Mouse (Mus musculus) activated CD4-positive, CD25-positive, alpha-beta regulatory T cell, adult 4 months (primary cell): ENCODE data around the gene Fadd. TPM values are rescaled to one million over a fixed set of nuclear protein-coding genes. Genes with fewer than 3 reads are reported as not detected.

ENCODE experiments used
- ATAC-seq: one replicate; pipeline ENCODE4 v1.8.0; 2017
- polyA plus RNA-seq, 2 experiments: library from polyadenylated mRNA; unstranded; fragments of 100-300 nt; shearing (Covaris generic); gene quantifications; one replicate each; pipeline ENCODE4 v1.2.1; 2017

The Fadd gene
- polyA plus RNA-seq: 1 to 10 TPM; 6.2 to 6.6 TPM

- peak; percentile 85 for ATAC-seq
Measured at GRCm38 (mm10) chr7:144582284-144582980, at the start of gene Fadd. Gene Fadd (minus strand): TSS chr7:144582463.

- no peak for ATAC-seq
Measured at GRCm38 (mm10) chr7:144630622-144631021, 48.4 kb upstream of the Fadd start.

DNA sequence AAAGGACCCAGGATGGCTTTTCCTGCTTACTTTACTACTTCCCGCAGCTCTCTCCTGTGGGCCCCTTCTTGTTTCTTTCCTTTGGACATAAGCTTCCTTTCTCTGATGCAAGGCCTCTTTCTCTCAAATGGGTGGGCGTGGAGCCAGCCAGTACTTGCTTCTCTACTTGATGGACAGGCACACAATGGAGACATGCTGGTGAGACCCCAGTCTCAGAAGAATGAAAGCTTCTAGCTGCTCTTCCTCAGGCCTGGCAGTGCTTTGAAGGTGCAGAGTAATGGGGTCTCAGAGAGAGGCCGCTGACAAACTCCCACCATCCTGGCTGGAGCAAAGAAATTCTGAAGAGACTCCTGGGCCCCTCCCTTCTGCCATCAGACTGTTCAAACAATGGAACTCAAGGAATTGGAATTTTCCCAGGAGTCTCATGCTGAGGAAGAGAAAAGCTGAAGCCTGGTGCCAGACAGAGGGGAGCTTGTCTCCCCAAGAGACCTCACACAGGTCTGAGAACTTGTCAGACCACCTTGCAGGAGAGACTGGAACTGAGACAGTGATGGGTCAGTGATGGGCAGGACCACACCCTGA, 46.2 kb upstream of the Fadd start:
- ATAC-seq: no peak

DNA sequence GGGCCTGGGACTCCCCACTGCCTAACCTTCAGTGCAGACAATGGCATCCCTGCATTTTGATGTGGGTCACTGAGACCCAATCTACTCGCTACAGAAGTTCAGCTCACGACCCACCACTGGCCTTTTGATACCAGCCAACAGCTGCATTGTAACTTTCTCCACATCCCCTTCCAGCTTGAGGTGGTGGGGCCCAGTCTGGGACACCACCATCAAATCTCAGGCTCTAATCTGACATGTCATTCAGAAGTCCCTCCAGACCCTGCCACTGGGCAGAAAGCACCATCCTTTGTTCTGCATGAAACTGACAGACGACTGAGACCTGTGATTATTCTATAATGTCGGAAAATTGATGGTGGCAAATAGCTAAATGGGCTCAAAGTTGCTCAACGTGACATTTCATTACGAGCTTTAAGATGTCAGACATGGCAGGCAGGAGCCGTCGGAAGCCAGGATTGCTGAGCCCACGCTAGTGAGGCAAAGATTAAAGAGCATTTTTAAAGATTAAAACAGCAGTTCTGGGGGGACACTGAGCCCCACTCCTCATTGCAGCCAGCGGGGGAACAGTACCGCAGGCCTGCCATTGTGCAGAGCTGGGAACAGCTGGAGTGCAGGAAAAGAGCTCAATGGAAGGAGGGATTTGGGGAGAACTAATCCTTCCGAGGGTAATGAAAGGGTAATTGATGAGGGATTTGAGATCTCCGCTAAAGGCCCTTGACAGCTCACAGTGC, 45.5 kb upstream of the Fadd start:
- ATAC-seq: no peak

DNA sequence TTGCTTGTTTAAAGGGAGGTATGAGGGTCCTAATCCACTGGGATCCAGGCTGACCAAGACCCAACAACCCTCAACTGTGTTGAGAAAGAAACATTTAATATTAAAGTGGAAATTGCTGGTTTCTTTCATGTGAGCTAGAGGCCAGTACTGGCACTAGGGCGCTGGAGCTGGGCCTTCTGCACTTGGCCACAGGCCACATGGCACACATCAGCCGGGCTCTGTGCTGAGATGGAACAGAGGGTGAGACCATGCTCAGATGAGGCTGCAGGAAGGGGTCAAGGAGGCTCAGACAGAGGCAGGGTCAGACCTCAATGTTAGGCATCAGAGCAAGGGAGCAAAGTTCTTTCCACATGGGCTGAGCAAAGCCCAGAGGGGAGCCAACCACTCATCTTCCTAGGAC, 43.8 kb upstream of the Fadd start:
- ATAC-seq: no peak

DNA sequence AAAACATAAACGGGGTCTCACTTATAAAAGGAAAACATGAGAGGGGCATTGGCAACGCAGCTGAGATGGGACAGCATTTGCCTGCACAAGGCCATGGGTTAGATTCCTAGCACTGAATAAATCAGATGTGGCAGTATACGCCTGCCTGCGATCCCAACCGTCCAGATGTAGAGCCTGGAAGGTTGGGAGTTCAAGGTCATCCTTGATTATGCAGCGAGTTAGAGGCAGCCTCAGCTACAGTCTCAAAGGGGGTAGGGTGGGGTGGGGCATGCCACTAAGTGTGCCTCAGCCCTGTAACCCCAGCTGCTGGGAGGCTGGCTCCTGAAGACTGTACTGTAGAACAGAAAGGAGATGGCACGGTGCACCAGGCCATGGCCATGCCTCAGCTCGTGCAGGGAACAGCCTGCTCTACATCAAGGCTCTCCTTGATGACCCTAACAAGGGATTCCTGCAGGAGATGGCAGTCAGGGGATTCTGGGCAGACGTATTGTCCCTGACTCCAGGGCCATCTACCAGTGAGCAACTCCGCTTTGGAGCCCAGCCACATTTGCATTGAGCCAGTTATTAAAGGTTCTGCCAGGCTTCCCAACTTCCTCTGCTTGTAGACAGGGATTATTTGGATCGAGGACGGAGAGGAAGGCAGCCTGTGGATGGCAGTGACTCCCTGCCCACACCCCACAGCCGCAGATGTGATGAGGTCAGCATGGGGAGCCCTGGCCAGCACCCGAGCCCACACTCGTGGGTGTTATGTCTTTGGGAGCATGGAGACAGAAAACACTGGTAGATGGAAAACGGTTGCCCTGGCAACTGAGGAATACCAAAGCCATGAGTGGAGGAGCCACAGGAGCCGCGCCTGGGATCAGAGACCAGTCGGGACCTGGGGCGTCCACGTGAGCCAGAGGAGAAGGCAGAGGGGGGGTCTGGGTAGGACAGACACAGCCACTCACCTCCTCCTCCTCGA, 38.7 kb upstream of the Fadd start:
- ATAC-seq: no peak

- no peak for ATAC-seq
Measured at GRCm38 (mm10) chr7:144620315-144620714, 38.1 kb upstream of the Fadd start.

DNA sequence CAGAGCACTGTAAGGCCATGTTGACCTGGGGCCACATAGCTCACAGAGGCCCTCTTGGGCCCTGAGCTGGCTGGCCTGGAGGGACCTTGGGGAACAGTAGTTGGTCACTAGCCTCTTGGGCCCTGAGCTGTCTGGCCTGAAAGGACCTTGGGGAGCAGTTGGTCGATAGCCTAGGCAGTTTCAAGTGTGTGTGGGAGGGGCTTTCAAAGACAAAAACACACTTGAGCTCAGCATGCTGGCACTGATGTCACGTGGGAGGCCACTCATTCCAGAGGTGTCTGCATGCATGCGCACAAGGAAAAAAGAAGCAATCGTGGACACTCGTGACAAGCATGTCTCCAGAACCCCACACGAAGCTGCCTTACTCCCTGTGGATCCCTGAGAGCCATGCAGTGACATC, 33.1 kb upstream of the Fadd start:
- no peak for ATAC-seq

DNA sequence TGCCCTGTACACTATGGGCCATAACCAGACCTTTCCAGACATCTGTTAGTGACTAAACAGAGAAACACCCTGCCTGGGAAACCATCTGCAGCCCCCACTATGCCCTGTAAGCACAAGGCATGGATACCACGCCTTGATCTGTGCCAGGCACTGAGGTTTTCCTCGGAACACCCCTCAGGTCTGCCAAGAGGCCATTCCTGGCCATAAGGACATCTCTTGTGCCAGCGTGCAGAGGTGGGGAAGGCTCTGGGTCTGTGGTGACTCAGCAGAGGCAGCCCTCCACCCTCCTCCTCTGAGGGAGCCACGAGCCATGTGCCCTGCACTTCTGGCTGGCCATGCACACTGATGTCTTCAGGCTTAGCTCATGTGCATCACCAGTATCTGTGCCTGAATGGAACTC, 30.6 kb upstream of the Fadd start:
- ATAC-seq: no peak

DNA sequence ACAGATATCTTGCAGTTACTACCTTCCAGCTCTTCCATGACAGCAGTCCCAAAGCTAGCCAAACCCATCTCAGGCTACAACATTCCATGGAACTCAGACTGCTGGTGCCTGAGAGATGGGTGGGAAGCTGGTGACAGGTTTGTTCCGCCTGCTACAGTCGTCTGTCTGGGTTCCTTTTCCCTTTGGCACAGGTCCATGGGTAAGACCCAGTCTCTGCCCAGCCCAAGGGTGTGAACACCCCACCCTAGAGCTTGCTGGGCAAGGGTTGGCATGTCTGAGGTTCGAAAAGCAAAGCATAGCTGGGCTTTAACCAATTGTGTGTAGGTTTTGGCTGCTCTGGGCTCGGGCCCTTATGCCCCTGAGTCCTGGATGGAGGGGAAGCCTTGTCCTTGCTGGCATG, 30.1 kb upstream of the Fadd start:
- ATAC-seq: no peak

GRCm38 (mm10) chr7:144611595-144611994, 29.3 kb upstream of the Fadd start:
- ATAC-seq: no peak

DNA sequence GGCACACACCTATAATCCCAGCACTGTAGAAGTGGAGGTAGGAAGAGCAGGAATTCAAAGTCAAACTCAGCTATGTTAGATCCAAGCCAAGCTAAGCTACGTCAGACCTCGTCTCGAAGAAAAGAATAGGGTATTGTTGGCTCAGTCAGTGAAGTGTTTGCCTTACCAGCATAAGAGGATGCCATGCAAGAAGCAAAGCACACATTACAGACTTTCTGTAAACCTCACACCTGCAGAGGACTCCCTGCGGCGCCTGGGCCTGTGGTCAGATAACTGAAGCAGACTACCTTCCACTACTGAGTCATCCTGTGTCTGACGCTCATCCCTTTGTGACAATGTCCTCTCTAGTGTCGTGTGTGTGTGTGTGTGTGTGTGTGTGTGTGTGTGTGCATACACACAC, 27.3 kb upstream of the Fadd start:
- no peak for ATAC-seq

- no peak for ATAC-seq
Measured at GRCm38 (mm10) chr7:144607862-144608261, 25.6 kb upstream of the Fadd start.

DNA sequence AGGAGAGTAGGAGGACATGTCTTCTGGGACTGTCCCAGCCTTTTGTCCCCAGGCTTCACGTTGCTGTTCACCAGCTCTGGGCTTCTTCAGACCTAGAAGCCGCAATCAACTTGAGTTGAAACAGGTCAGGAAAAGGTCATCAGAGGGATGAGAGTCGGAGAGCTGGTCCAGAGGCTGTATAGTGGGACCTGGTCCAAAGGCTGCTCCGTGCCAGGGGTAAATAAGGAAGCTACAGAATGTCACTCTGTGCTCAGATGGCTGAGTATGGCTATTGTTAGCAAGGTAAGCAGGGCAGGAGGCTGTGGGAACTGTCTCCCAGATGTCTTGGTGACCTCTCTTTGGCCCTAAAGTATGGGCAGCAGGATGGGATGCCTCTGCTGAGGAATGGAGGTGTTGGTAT, 22.5 kb upstream of the Fadd start:
- no peak for ATAC-seq

GRCm38 (mm10) chr7:144604291-144604690, 22.0 kb upstream of the Fadd start:
- no peak for ATAC-seq

GRCm38 (mm10) chr7:144600333-144600900, 18.2 kb upstream of the Fadd start:
- no peak for ATAC-seq

GRCm38 (mm10) chr7:144589508-144589907, 7.2 kb upstream of the Fadd start:
- no peak for ATAC-seq

GRCm38 (mm10) chr7:144587291-144587690, 5.0 kb upstream of the Fadd start:
- no peak for ATAC-seq

- no peak for ATAC-seq
Measured at GRCm38 (mm10) chr7:144585648-144586047, 3.4 kb upstream of the Fadd start.

DNA sequence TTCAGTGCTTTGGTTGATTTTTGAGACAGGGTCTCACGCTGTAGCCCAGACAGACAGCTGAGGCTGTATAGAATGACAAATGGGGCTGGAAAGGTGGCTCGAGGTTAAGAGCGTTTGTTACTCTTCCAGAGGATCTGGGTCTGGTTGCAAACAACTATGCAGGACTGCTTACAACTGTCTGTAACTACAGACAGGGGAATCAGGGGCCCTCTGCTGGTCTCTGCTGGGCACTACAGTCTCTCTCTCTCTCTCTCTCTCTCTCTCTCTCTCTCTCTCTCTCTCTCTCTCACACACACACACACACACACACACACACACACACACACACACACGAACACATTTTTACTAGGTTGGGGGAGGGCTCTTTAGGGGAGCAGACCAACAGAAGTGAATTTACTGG, 1.4 kb upstream of the Fadd start:
- ATAC-seq: no peak

- peak; percentile 60 for ATAC-seq
Measured at GRCm38 (mm10) chr7:144581559-144582283, 542 bp downstream of the Fadd start.

GRCm38 (mm10) chr7:144577876-144578275, 4.4 kb downstream of the Fadd start:
- no peak for ATAC-seq
